Mouse (Mus musculus): ENCODE results near the gene Zfp804a.

DNA sequence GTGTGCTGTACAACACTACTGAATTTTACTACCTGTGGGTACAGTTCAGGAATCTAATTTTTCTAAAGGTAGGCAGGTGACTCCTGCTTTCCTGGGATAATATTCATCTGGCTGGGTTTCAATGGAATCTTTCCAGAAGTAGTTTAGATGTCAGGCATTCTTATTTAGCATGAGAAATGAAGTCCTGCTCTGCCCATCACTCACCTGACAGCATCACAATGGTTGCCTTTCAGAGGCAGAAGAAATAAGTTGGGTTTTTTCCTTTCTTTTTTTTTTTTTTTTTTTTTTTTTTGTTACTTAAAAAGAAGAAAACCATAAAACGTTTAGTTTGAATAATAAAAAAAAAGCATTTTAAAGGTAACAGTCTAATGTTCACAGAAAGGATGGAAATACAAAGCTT lies 16.1 kb downstream of the Zfp804a start:
- TF ChIP-seq POLR2A (IDR thresholded peaks at IDR 0.05; ENCODE audit: low read depth, low read length) (no peak), TCF12 (IDR thresholded peaks at IDR 0.05; ENCODE audit: low read depth, low read length) (no peak), SMC3 (IDR thresholded peaks at IDR 0.05; ENCODE audit: low read depth, low read length) (no peak), EP300 (IDR thresholded peaks at IDR 0.05; ENCODE audit: low read length) (no peak), NELFE (IDR thresholded peaks at IDR 0.05; ENCODE audit: low read depth, low read length) (no peak), ELF1 (IDR thresholded peaks at IDR 0.05; ENCODE audit: low read depth, low read length) (no peak), UBTF (IDR thresholded peaks at IDR 0.05; ENCODE audit: low read depth, low read length) (no peak), USF1 (IDR thresholded peaks at IDR 0.05; ENCODE audit: low read depth, low read length) (no peak), MXI1 (IDR thresholded peaks at IDR 0.05; ENCODE audit: low read depth, low read length) (no peak)

All from CH12.LX (cell line).